In the genomic region with DNA sequence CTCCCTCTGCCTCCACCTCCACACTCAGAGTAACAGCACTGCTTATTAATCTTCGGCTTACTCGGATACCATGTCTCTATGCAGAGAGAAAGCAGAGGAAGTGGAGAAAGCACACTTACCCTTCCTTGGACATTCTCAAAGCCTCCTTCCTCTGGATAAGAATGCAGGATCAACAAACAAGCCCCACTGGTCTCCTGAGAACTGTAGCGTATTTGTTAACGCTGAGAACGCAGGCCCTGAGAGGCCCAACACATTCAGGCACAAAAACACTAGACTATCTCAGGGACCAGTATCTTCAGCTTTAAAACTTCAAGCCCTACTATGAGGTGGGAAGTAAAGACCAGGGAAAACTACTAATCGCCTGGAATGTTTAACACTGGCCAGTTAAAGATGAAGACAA, we compare ENCODE assay signal across 10 mouse cellular contexts.
DNase-seq lines count a peak whose midpoint lies in the region; ATAC-seq and TF ChIP-seq lines count a peak whose summit lies in the region.
"Had no signal": no experiment of that assay in that cellular context is flagged by ENCODE, and none has a peak within 500 bp of the region (broad histone marks: within the 10 kb centered on the region; RNA-seq: fewer than 3 reads in every experiment).

No protein-coding gene starts in this region.

- no peak overlapping the region for H3K9ac ChIP-seq in hindbrain, embryonic 12.5 days
- no peak overlapping the region for H3K9ac ChIP-seq in forebrain, embryonic 11.5 days (ENCODE audit: low read length)
- no peak overlapping the region; the same call in 1 of the 2 replicates for H3K9ac ChIP-seq in limb, embryonic 14.5 days (ENCODE audit: low read depth, low read length, severe bottlenecking)

- TF ChIP-seq POLR2A in bone marrow macrophage, adult 2 months (IDR thresholded peaks at IDR 0.05; ENCODE audit: borderline replicate concordance, low read depth, low read length) = no peak
- no peak for TF ChIP-seq POLR2A in limb, embryonic 14.5 days (IDR thresholded peaks at IDR 0.05; ENCODE audit: borderline replicate concordance, extremely low read depth, insufficient read depth, insufficient read length)

- peaks cover 5% of the 10 kb centered on the region for H3K4me1 ChIP-seq in hindbrain, embryonic 12.5 days
- H3K4me1 ChIP-seq in hindbrain, embryonic 10.5 days (replicated peaks) = peaks cover 6% of the 10 kb centered on the region; the same call in 1 of the 2 replicates
- peaks cover 31% of the 10 kb centered on the region for H3K4me1 ChIP-seq in bone marrow macrophage, adult 2 months (ENCODE audit: control insufficient read depth, insufficient read depth, low read length)
- H3K4me1 ChIP-seq in forebrain, embryonic 11.5 days (replicated peaks; ENCODE audit: control insufficient read depth, insufficient read depth, low read length) = 0 out of 2 replicates have a peak, but pooled peaks cover 3% of the 10 kb centered on the region
- peaks cover 9% of the 10 kb centered on the region; the same call in 1 of the 2 replicates for H3K4me1 ChIP-seq in limb, embryonic 14.5 days (ENCODE audit: control insufficient read depth, insufficient read depth, low read length)

- WGBS in hindbrain, embryonic 12.5 days = 61% methylated on average over 6 of the region's 6 CpGs
- WGBS in hindbrain, embryonic 10.5 days = 68% methylated on average over 6 of the region's 6 CpGs
- WGBS in forebrain, embryonic 11.5 days = 50% methylated on average over 6 of the region's 6 CpGs
- 55% methylated on average over 6 of the region's 6 CpGs for WGBS in limb, embryonic 14.5 days

- no peak for DNase-seq in hindbrain, embryonic 10.5 days (ENCODE audit: low spot score)
- no peak for DNase-seq in forebrain, embryonic 11.5 days (ENCODE audit: low spot score)
- DNase-seq in limb, embryonic 14.5 days (ENCODE audit: low spot score) = no peak
- DNase-seq in layer of hippocampus, postnatal 14 days (ENCODE audit: low spot score in 2 of 2) = no peak
- DNase-seq in spleen, postnatal 4 days (ENCODE audit: low spot score in 2 of 2) = no peak
- DNase-seq: adrenal gland, postnatal 36 days; spleen, adult 18-20 months had no signal

- H3K27me3 ChIP-seq in hindbrain, embryonic 12.5 days = no peaks in the 10 kb centered on the region
- H3K27me3 ChIP-seq in hindbrain, embryonic 10.5 days (ENCODE audit: insufficient read depth, poor library complexity, severe bottlenecking) = no peaks in the 10 kb centered on the region
- no peaks in the 10 kb centered on the region for H3K27me3 ChIP-seq in forebrain, embryonic 11.5 days (ENCODE audit: control insufficient read depth, insufficient read depth, low read length)
- no peaks in the 10 kb centered on the region for H3K27me3 ChIP-seq in limb, embryonic 14.5 days (ENCODE audit: control insufficient read depth, insufficient read depth, low read length)

- no peaks in the 10 kb centered on the region for H3K36me3 ChIP-seq in hindbrain, embryonic 12.5 days
- H3K36me3 ChIP-seq in hindbrain, embryonic 10.5 days = peaks cover 10% of the 10 kb centered on the region
- no peaks in the 10 kb centered on the region; the same call in 1 of the 2 replicates for H3K36me3 ChIP-seq in forebrain, embryonic 11.5 days (ENCODE audit: control insufficient read depth, insufficient read depth, low read length)
- H3K36me3 ChIP-seq in limb, embryonic 14.5 days (ENCODE audit: control insufficient read depth, insufficient read depth, low read length) = 0 out of 2 replicates have a peak, but pooled peaks cover 7% of the 10 kb centered on the region

- no peak for ATAC-seq in hindbrain, embryonic 12.5 days (ENCODE audit: low FRiP score)
- no peak for ATAC-seq in forebrain, embryonic 11.5 days (replicated peaks; ENCODE audit: low FRiP score)
- no peak for ATAC-seq in limb, embryonic 14.5 days (ENCODE audit: low FRiP score, low read depth)
- no peak for ATAC-seq in erythroid progenitor cell, adult 5-6 weeks (replicated peaks; ENCODE audit: low FRiP score, poor library complexity, severe bottlenecking)

- TF ChIP-seq CTCF in bone marrow macrophage, adult 2 months (IDR thresholded peaks at IDR 0.05; ENCODE audit: low read depth, low read length) = no peak

- peak overlapping the region; percentile 46; the same call in 1 of the 2 replicates for H3K27ac ChIP-seq in hindbrain, embryonic 12.5 days
- H3K27ac ChIP-seq in hindbrain, embryonic 10.5 days = no peak overlapping the region
- 0 out of 2 replicates have a peak overlapping the region, but pooled peaks have one; percentile 1 for H3K27ac ChIP-seq in bone marrow macrophage, adult 2 months (ENCODE audit: insufficient read depth, low read depth, low read length)
- peak overlapping the region; percentile 2; the same call in 1 of the 2 replicates for H3K27ac ChIP-seq in forebrain, embryonic 11.5 days (ENCODE audit: low read depth, low read length)
- H3K27ac ChIP-seq in limb, embryonic 14.5 days (replicated peaks; ENCODE audit: low read depth, low read length) = peak overlapping the region; percentile 52

- H3K4me2 ChIP-seq in hindbrain, embryonic 12.5 days (replicated peaks) = no peak overlapping the region
- no peak overlapping the region for H3K4me2 ChIP-seq in forebrain, embryonic 11.5 days (ENCODE audit: low read depth, low read length, severe bottlenecking)
- H3K4me2 ChIP-seq in limb, embryonic 14.5 days (replicated peaks; ENCODE audit: low read depth, low read length, severe bottlenecking) = 0 out of 2 replicates have a peak overlapping the region, but pooled peaks have one; percentile 7

- H3K4me3 ChIP-seq in hindbrain, embryonic 12.5 days = no peak overlapping the region
- no peak overlapping the region for H3K4me3 ChIP-seq in hindbrain, embryonic 10.5 days
- H3K4me3 ChIP-seq in bone marrow macrophage, adult 2 months (ENCODE audit: insufficient read depth, low read length) = no peak overlapping the region
- no peak overlapping the region for H3K4me3 ChIP-seq in forebrain, embryonic 11.5 days (ENCODE audit: low read depth, low read length)
- H3K4me3 ChIP-seq in limb, embryonic 14.5 days (replicated peaks; ENCODE audit: low read length) = no peak overlapping the region

- no peaks in the 10 kb centered on the region for H3K9me3 ChIP-seq in hindbrain, embryonic 12.5 days (replicated peaks)
- no peaks in the 10 kb centered on the region for H3K9me3 ChIP-seq in hindbrain, embryonic 10.5 days
- H3K9me3 ChIP-seq in forebrain, embryonic 11.5 days (ENCODE audit: control insufficient read depth, low read length) = no peaks in the 10 kb centered on the region
- no peaks in the 10 kb centered on the region for H3K9me3 ChIP-seq in limb, embryonic 14.5 days (ENCODE audit: control insufficient read depth, low read length)
